Mouse (Mus musculus) ES-Bruce4 (cell line): ENCODE measurements around the gene Aldh6a1.

ENCODE experiments used
- CTCF ChIP-seq: IDR thresholded peaks from one replicate; pipeline ENCODE4 v1.8.1; 2011; ENCODE audit warnings: low read depth, low read length
- EP300 ChIP-seq: IDR thresholded peaks from 2 replicates; pipeline ENCODE4 v1.6.1; 2011; ENCODE audit warnings: low read depth, low read length; ENCODE audit not compliant: insufficient read depth
- POLR2A ChIP-seq: IDR thresholded peaks from one replicate; pipeline ENCODE4 v1.8.1; 2011; ENCODE audit warnings: low read length; ENCODE audit not compliant: insufficient read depth

GRCm38 (mm10) chr12:84423990-84424389 lies 26.8 kb downstream of the Aldh6a1 start:
- TF ChIP-seq POLR2A, result no peak
- no peak for TF ChIP-seq EP300
- TF ChIP-seq CTCF, result no peak
